Mouse (Mus musculus) C2C12 (cell line): ENCODE measurements around the gene Anapc15-ps. TPM values are rescaled to one million over a fixed set of nuclear protein-coding genes. Genes with fewer than 3 reads are reported as not detected.

Experiments
- H3K27me3 ChIP-seq: one replicate; pipeline ENCODE4 v1.6.1; 2011; ENCODE audit not compliant: control insufficient read depth, insufficient read depth, insufficient read length
- H3K36me3 ChIP-seq: one replicate; pipeline ENCODE4 v1.6.1; 2011; ENCODE audit not compliant: control insufficient read depth, insufficient read depth
- H3K4me3 ChIP-seq: one replicate; pipeline ENCODE4 v1.5.1; 2011; ENCODE audit warnings: mild to moderate bottlenecking, control low read depth; ENCODE audit not compliant: poor library complexity, insufficient read depth, severe bottlenecking
- H3K79me2 ChIP-seq: one replicate; pipeline ENCODE4 v1.6.1; 2011; ENCODE audit not compliant: control insufficient read depth, insufficient read depth
- H3K79me3 ChIP-seq: one replicate; pipeline ENCODE4 v1.6.1; 2011; ENCODE audit warnings: low read depth, control low read depth
- H3ac ChIP-seq: one replicate; pipeline ENCODE3; 2011; ENCODE audit warnings: low read depth; ENCODE audit not compliant: control insufficient read depth, insufficient read length
- CEBPB ChIP-seq: IDR thresholded peaks from one replicate; pipeline ENCODE4 v1.6.1; 2011; ENCODE audit warnings: low read depth, mild to moderate bottlenecking, control low read depth, moderate library complexity
- CTCF ChIP-seq: IDR thresholded peaks from one replicate; pipeline ENCODE4 v1.5.1; 2011; ENCODE audit not compliant: control insufficient read depth, insufficient read depth, insufficient read length
- FOSL1 ChIP-seq: IDR thresholded peaks from one replicate; pipeline ENCODE4 v1.8.0; 2011; ENCODE audit warnings: mild to moderate bottlenecking, low read length; ENCODE audit not compliant: poor library complexity, insufficient read depth, severe bottlenecking
- MAX ChIP-seq: IDR thresholded peaks from one replicate; pipeline ENCODE4 v1.6.1; 2011; ENCODE audit warnings: mild to moderate bottlenecking, control low read depth
- MYOD1 ChIP-seq: IDR thresholded peaks from one replicate; pipeline ENCODE4 v1.6.1; 2011; ENCODE audit warnings: low read depth; ENCODE audit not compliant: control insufficient read depth, insufficient read length
- MYOG ChIP-seq: IDR thresholded peaks from one replicate; pipeline ENCODE4 v1.6.1; 2011; ENCODE audit not compliant: control insufficient read depth, insufficient read length; ENCODE audit errors: extremely low read depth
- USF1 ChIP-seq: IDR thresholded peaks from one replicate; pipeline ENCODE4 v1.6.1; 2011; ENCODE audit warnings: low read depth, mild to moderate bottlenecking, control low read depth, moderate library complexity
- polyA plus RNA-seq: library from polyadenylated mRNA; unstranded; fragments of >200 nt; fragmentation: generic; extraction: Trizol; gene quantifications from one replicate; pipeline ENCODE4 v1.2.1, GENCODE M21; 2012; ENCODE audit warnings: missing spikeins

The Anapc15-ps gene
- polyA plus RNA-seq, 1 experiment, result 0.16 TPM

DNA sequence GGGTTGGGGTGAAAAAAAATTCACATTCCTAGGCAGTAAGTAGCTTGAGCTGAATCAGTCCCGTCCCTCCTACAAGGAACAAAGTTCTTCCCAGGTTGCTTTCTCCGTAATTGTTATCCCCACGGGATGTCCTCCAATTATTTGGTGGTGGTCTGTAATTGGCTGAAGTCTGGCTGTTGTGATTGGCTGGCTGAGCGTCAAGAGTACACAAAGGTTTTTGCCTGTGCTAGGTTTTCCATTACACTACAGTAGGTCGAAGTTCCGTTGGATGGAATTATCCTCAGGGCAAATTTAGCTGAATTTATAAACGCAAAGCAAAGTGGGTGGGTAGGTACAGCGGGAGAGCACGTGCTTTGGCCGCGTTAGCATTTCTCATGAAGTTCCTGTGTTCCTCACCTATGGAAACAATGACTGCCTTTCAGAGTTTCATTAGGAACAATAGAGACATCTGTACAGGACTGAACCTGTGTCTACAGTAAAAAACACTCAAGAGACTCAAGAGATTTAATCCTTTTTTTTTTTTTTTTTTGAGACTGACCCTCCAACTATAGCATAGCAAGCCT is 24.8 kb downstream of the Anapc15-ps start:
- no peaks in the 10 kb centered on the region for H3K27me3 ChIP-seq
- no peaks in the 10 kb centered on the region for H3K79me2 ChIP-seq
- H3K79me3 ChIP-seq, result no peaks in the 10 kb centered on the region
- no peaks in the 10 kb centered on the region for H3K36me3 ChIP-seq
- no peak overlapping the region for H3ac ChIP-seq
- no peak for TF ChIP-seq USF1
- TF ChIP-seq FOSL1, result no peak
- TF ChIP-seq CTCF, result no peak
- no peak for TF ChIP-seq CEBPB
- no peak for TF ChIP-seq MYOG
- H3K4me3 ChIP-seq, result no peak overlapping the region

DNA sequence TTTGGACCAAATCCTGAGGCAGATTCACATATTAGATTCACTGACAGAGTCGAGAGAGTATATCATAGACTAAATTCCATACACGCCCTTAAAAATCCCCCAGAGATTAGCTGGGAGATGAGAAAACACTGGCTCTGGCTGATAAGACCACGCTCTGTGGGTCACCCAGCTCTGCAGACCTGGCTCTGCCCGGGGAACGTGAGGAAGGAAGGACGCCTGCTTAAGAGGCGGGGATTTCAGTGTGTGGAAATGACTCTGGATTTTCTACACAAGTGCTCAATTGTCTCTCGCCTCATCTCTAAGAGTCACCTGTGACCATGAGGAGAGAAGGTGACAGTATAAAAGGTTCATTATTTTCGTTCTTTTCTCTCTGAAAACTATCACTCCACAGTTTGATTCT is 26.1 kb downstream of the Anapc15-ps start:
- Histone ChIP-seq H3K36me3 (no peaks in the 10 kb centered on the region), H3K4me3 (no peak overlapping the region), H3K27me3 (no peaks in the 10 kb centered on the region), H3K79me3 (no peaks in the 10 kb centered on the region), H3K79me2 (no peaks in the 10 kb centered on the region), H3ac (no peak overlapping the region)
- TF ChIP-seq MYOD1 (no peak), USF1 (no peak), MYOG (no peak), MAX (no peak), CTCF (no peak), CEBPB (no peak)

DNA sequence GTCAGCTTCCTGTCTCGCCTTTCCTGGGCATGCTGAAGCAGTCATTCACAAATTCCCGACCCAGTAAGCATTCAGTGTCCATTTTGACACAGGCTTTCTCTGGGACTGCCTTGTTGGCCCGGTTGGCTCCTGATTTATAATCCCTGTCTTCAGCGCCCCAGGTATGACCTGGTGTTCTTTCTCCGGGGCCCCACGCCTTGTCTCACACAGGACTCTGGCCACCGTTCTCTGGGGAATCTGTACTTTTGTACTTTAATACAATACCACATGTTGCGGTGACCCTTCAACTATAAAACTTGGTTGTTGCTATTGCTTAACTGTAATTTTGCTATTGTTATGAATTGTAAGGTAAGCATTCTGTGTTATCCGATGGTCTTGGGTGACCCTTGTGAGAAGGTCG is 26.7 kb downstream of the Anapc15-ps start:
- Histone ChIP-seq H3K79me3 (no peaks in the 10 kb centered on the region), H3K27me3 (no peaks in the 10 kb centered on the region), H3K36me3 (no peaks in the 10 kb centered on the region), H3K4me3 (no peak overlapping the region), H3K79me2 (no peaks in the 10 kb centered on the region), H3ac (no peak overlapping the region)
- TF ChIP-seq CTCF (no peak), MYOD1 (no peak), MYOG (no peak), MAX (no peak), USF1 (no peak), CEBPB (no peak), FOSL1 (no peak)

DNA sequence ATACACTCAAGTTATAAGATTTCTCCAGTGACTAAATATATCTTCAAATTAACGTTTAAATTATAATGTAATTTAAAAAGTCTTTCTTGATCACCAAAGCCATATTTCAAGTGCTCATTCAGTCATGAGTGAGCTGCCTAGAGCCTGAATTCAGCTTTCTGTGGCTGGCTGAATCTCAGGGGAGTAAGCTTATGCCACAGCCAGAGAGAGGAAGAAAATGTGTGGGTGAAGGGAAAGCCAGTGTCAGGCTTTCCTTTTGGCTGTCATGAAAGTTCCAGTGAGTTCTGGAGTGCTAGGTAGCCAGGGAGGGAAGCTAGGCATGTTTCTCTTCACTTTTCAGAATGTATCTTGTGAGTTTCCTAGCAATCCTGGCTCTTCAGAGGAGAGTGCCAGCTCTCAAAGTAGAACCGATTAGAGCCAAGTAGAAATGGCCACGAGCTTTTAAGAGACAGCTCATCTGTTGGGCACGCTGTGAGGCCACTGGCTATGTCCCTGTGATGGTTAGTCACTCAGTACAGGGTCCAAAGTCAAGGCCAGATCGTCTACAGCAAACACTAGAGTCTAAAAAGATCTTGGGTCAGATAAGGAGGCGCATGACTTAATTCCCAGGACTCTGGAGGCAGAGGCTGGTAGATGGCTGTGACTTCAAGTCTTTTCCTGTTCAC is 29.4 kb downstream of the Anapc15-ps start:
- Histone ChIP-seq H3K79me2 (no peaks in the 10 kb centered on the region), H3K27me3 (no peaks in the 10 kb centered on the region), H3K79me3 (no peaks in the 10 kb centered on the region), H3K4me3 (no peak overlapping the region), H3ac (no peak overlapping the region), H3K36me3 (no peaks in the 10 kb centered on the region)
- TF ChIP-seq MAX (peak; percentile 78), CTCF (no peak), FOSL1 (peak; percentile 23), USF1 (peak; percentile 31)

DNA sequence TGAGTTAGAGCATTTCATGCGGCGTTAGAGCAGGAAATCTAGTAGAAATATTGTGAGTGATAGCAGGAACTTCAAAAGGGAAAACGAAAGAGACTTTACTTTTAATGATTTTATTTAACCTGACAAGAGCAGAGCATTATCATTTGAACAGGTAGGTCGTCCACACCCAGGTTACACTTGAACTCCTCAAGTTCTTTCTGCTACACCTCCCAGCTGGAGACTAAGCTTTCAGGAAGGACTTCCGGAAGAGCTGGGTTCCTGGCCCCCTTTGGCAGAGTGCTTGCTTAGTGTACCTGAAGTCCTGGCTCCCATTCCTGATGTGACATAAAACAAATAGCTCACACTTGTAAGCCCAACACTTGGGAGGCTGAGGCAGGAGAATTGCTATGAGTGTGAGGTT is 30.2 kb downstream of the Anapc15-ps start:
- Histone ChIP-seq H3K79me3 (no peaks in the 10 kb centered on the region), H3K36me3 (no peaks in the 10 kb centered on the region), H3K79me2 (no peaks in the 10 kb centered on the region), H3ac (no peak overlapping the region), H3K4me3 (no peak overlapping the region), H3K27me3 (no peaks in the 10 kb centered on the region)
- TF ChIP-seq MYOD1 (no peak), MAX (no peak), CEBPB (no peak), MYOG (no peak), FOSL1 (no peak), CTCF (no peak), USF1 (no peak)

DNA sequence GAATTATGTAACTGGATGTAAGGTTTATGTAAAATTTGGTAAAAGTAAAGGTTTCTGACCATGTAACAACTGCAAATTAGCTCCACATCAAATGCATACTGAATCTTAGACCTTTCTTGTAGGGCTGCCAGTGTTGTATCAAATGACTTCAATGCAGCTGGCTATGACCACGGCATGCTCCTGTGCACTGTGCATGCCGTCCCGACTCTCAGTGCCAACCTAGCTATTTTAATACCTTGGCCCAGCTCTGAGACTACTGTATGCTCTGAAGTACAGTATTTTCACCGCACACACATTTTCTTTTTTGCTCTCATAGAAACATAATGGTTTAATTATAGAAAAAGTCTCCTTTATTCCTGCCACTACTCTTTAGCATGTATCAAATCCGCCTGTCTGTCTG is 31.9 kb downstream of the Anapc15-ps start:
- no peak for TF ChIP-seq FOSL1
- no peak for TF ChIP-seq MAX
- no peak for TF ChIP-seq CTCF
- TF ChIP-seq USF1, result no peak
- no peak for TF ChIP-seq MYOG
- TF ChIP-seq CEBPB, result no peak
- no peak for TF ChIP-seq MYOD1
- H3K79me2 ChIP-seq, result no peaks in the 10 kb centered on the region
- no peaks in the 10 kb centered on the region for H3K79me3 ChIP-seq
- H3K27me3 ChIP-seq, result no peaks in the 10 kb centered on the region
- H3ac ChIP-seq, result no peak overlapping the region
- H3K36me3 ChIP-seq, result no peaks in the 10 kb centered on the region
- no peak overlapping the region for H3K4me3 ChIP-seq
